Mouse (Mus musculus) spleen, postnatal 36 days (tissue): ENCODE data around the gene Dnajc30.

Experiments used
- DNase-seq, 2 experiments: peaks; one replicate each; pipeline ENCODE4 v3.0.0; 2022; ENCODE audit warnings: low spot score in 2 of 2, mixed read lengths in 1 of 2

Gene Dnajc30

DNA sequence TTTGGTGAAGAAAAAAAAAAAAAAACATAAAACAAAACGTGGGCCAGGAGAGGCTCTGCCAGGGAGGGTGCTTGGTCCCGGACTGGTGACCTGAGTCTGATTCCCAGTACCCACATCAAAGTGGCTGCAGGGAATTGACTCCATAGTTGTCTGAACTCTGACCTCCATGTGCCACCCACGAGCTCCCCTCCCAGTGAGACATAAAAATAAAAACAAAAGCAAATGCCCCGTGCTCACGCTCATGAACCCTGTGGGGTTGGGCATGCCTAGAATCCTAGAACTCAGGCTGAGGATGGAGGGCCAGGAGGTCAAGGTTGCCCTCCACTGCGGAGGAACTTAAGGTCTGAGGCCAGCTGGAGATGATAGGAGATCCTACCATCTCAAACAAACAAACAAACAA lies 45.0 kb downstream of the Dnajc30 start:
- DNase-seq: no peak

DNA sequence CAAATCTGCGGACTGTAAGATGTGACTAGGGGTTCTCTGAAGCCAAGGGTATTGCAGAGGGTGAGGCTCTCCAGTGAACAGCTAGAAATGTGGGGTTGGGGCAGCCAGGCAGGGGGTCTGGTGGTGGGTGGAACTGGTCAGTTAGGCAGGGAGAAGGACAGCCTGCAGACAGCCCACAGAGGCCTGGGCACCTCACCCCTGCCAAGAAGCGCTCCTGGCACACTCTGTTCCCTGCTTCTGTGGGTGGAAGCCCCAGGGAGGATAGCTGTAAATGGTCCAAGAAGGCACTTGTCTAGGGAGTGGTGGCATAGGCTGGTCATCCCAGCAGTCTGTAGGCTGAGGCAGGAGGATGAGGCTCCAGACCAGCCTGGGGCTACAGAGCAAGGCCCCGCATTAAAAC lies 45.4 kb downstream of the Dnajc30 start:
- DNase-seq: no peak

- DNase-seq: no peak
Observed at GRCm38 (mm10) chr5:135109976-135110375, 46.0 kb downstream of the Dnajc30 start.

- no peak for DNase-seq
Observed at GRCm38 (mm10) chr5:135113782-135114181, 49.8 kb downstream of the Dnajc30 start.

DNA sequence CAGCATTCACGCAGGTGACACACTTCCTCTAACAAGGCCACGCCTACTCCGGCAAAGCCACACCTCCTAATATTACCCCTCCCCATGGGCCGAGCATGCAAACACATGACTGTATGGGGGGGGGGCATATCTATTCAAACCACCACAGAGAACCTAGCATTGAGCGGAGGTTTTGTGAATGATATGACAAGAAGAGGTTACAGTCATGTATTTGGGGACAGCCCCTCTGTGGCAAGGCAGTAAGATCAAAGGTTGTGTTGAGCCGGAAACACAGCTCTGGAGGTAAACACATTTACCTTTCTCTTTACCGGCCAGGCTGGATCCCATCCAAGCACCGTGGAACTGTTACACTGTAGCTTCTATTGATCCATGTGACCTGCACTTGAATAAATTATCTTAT lies 51.2 kb downstream of the Dnajc30 start:
- no peak for DNase-seq
